Mouse (Mus musculus) brain, embryonic 14.5 days (tissue): Measurements from ENCODE around the gene Slco4a1. TPM values are rescaled to one million over a fixed set of nuclear protein-coding genes. Genes with fewer than 3 reads are reported as not detected.
A peak's percentile ranks its signal among the peaks of the same experiment; 100 is the strongest.

ENCODE experiments used
- DNase-seq: peaks from one replicate; pipeline ENCODE4 v3.0.0-alpha.2; 2011; ENCODE audit warnings: low read depth
- CTCF ChIP-seq: fragments of 200-500 bp; IDR thresholded peaks from 2 replicates; pipeline ENCODE4 v1.5.1; 2012; ENCODE audit warnings: inconsistent platforms, mild to moderate bottlenecking, moderate library complexity, borderline replicate concordance; ENCODE audit not compliant: insufficient read depth, insufficient read length; ENCODE audit errors: extremely low read depth
- POLR2A ChIP-seq: fragments of 200-500 bp; IDR thresholded peaks from 2 replicates; pipeline ENCODE4 v1.6.1; 2012; ENCODE audit warnings: mild to moderate bottlenecking, inconsistent platforms, borderline replicate concordance; ENCODE audit not compliant: poor library complexity, insufficient read depth, insufficient read length, severe bottlenecking; ENCODE audit errors: extremely low read depth
- polyA plus RNA-seq: library from polyadenylated mRNA; depleted of rRNA; stranded (reverse); fragments of >200 nt; gene quantifications from 2 replicates; pipeline ENCODE4 v1.2.3, GENCODE M21; 2012

Gene Slco4a1
- polyA plus RNA-seq, 1 experiment, result 2.1 TPM

GRCm38 (mm10) chr2:180450529-180450928, 5.5 kb upstream of the Slco4a1 start:
- TF ChIP-seq CTCF, result no peak
- TF ChIP-seq POLR2A, result no peak
- no peak for DNase-seq

- no peak for TF ChIP-seq CTCF
- TF ChIP-seq POLR2A, result no peak
- no peak for DNase-seq
Measured at GRCm38 (mm10) chr2:180456705-180457104, 660 bp downstream of the Slco4a1 start.

- no peak for DNase-seq
- TF ChIP-seq POLR2A, result no peak
- TF ChIP-seq CTCF, result no peak
Measured at GRCm38 (mm10) chr2:180457680-180458079, 1.6 kb downstream of the Slco4a1 start.

GRCm38 (mm10) chr2:180459437-180459836, 3.4 kb downstream of the Slco4a1 start:
- TF ChIP-seq POLR2A (no peak), CTCF (no peak)

GRCm38 (mm10) chr2:180460801-180461200, 4.8 kb downstream of the Slco4a1 start:
- TF ChIP-seq POLR2A, result no peak
- TF ChIP-seq CTCF, result no peak

More at GRCm38 (mm10) chr2:180459437-180459836, 3.4 kb downstream of the Slco4a1 start:
- no peak for DNase-seq

GRCm38 (mm10) chr2:180462593-180462992, 6.5 kb downstream of the Slco4a1 start:
- no peak for DNase-seq
- no peak for TF ChIP-seq CTCF
- no peak for TF ChIP-seq POLR2A

More at GRCm38 (mm10) chr2:180460801-180461200, 4.8 kb downstream of the Slco4a1 start:
- no peak for DNase-seq

- DNase-seq, result no peak
- no peak for TF ChIP-seq POLR2A
- TF ChIP-seq CTCF, result no peak
Measured at GRCm38 (mm10) chr2:180466505-180466904, 10.5 kb downstream of the Slco4a1 start.

GRCm38 (mm10) chr2:180468871-180469270, 12.8 kb downstream of the Slco4a1 start:
- no peak for DNase-seq
- no peak for TF ChIP-seq POLR2A
- TF ChIP-seq CTCF, result no peak

- no peak for DNase-seq
- TF ChIP-seq POLR2A, result no peak
- TF ChIP-seq CTCF, result peak; percentile 19; the same call in 1 of the 2 replicates
Measured at GRCm38 (mm10) chr2:180469768-180470167, 13.7 kb downstream of the Slco4a1 start.

GRCm38 (mm10) chr2:180472306-180473079, 16.4 kb downstream of the Slco4a1 start:
- TF ChIP-seq CTCF, result peak; percentile 85
- no peak for TF ChIP-seq POLR2A
- DNase-seq, result peak; percentile 75

GRCm38 (mm10) chr2:180473080-180473440, 17.0 kb downstream of the Slco4a1 start:
- TF ChIP-seq POLR2A (no peak), CTCF (peak; percentile 74)
- DNase-seq, result peak; percentile 94

GRCm38 (mm10) chr2:180474864-180475263, 18.8 kb downstream of the Slco4a1 start:
- no peak for TF ChIP-seq POLR2A
- TF ChIP-seq CTCF, result no peak
- DNase-seq, result no peak

GRCm38 (mm10) chr2:180482274-180482673, 26.2 kb downstream of the Slco4a1 start:
- TF ChIP-seq POLR2A (no peak), CTCF (no peak)
- DNase-seq, result peak; percentile 80

GRCm38 (mm10) chr2:180484882-180485281, 28.8 kb downstream of the Slco4a1 start:
- DNase-seq, result no peak
- TF ChIP-seq CTCF, result no peak
- TF ChIP-seq POLR2A, result no peak

GRCm38 (mm10) chr2:180485306-180485705, 29.3 kb downstream of the Slco4a1 start:
- no peak for TF ChIP-seq CTCF
- TF ChIP-seq POLR2A, result no peak

GRCm38 (mm10) chr2:180488210-180488751, 32.2 kb downstream of the Slco4a1 start:
- DNase-seq, result peak; percentile 91
- TF ChIP-seq CTCF (no peak), POLR2A (no peak)

More at GRCm38 (mm10) chr2:180485306-180485705, 29.3 kb downstream of the Slco4a1 start:
- DNase-seq, result peak; percentile 72
